Mouse (Mus musculus) lung, embryonic 14.5 days (tissue): ENCODE data around the gene Gmppb. TPM values are rescaled to one million over a fixed set of nuclear protein-coding genes. Genes with fewer than 3 reads are reported as not detected.
"Not testable (repeated sequence)": the region's sequence is repeated elsewhere in the genome, so short reads cannot be mapped to it uniquely, and the experiment has no call there.

ENCODE experiments used
- ATAC-seq: fragments of 200-750 bp; cut with Nextera tagmentation; 2 replicates; pipeline ENCODE4 v1.8.0; 2017; ENCODE audit warnings: mild to moderate bottlenecking, moderate TSS enrichment, moderate library complexity; ENCODE audit not compliant: insufficient read depth
- DNase-seq: peaks from one replicate; pipeline ENCODE4 v3.0.0-alpha.2; 2015
- H3K27ac ChIP-seq: fragments of 300-500 bp; sonication (generic); 2 replicates; pipeline ENCODE4 v1.5.1; 2014; ENCODE audit warnings: low read depth, mild to moderate bottlenecking, moderate library complexity
- H3K27me3 ChIP-seq: fragments of 300-500 bp; sonication (generic); 2 replicates; pipeline ENCODE4 v1.6.1; 2014; ENCODE audit warnings: low read length, control low read depth; ENCODE audit not compliant: insufficient read depth
- H3K36me3 ChIP-seq: fragments of 300-500 bp; sonication (generic); 2 replicates; pipeline ENCODE4 v1.6.1; 2014; ENCODE audit warnings: control low read depth; ENCODE audit not compliant: insufficient read depth
- H3K4me1 ChIP-seq: fragments of 300-500 bp; sonication (generic); 2 replicates; pipeline ENCODE4 v1.6.1; 2014; ENCODE audit warnings: antibody characterized with exemption, control low read depth; ENCODE audit not compliant: insufficient read depth
- H3K4me2 ChIP-seq: fragments of 300-500 bp; sonication (generic); 2 replicates; pipeline ENCODE4 v1.6.1; 2014; ENCODE audit warnings: mild to moderate bottlenecking
- H3K4me3 ChIP-seq: fragments of 300-500 bp; sonication (generic); 2 replicates; pipeline ENCODE4 v1.5.1; 2014; ENCODE audit warnings: low read depth, low read length
- H3K9ac ChIP-seq: fragments of 300-500 bp; sonication (generic); 2 replicates; pipeline ENCODE4 v1.6.1; 2014
- H3K9me3 ChIP-seq: fragments of 300-500 bp; sonication (generic); 2 replicates; pipeline ENCODE4 v1.6.1; 2016; ENCODE audit warnings: low read depth, low read length, control low read depth
- CTCF ChIP-seq: IDR thresholded peaks from 2 replicates; pipeline ENCODE4 v1.5.1; 2016; ENCODE audit warnings: antibody characterized with exemption, low read depth
- WGBS: fragments of 180-500 bp; shearing (Covaris S2); extraction: QIAGEN DNeasy Blood & Tissue Kit; methylation state at CpG from one replicate; pipeline ENCODE4 v1.1.7; 2014; 5-methylcytosine and 5-hydroxymethylcytosine counted together
- polyA plus RNA-seq: library from polyadenylated mRNA; unstranded; fragments of >200 nt; fragmentation: Nextera tagmentation; extraction: Ambion mirVana; gene quantifications from 2 replicates; pipeline ENCODE4 v1.2.1, GENCODE M21; 2014

Gene Gmppb
- 22.2 and 25.7 TPM in 2 replicates for polyA plus RNA-seq

DNA sequence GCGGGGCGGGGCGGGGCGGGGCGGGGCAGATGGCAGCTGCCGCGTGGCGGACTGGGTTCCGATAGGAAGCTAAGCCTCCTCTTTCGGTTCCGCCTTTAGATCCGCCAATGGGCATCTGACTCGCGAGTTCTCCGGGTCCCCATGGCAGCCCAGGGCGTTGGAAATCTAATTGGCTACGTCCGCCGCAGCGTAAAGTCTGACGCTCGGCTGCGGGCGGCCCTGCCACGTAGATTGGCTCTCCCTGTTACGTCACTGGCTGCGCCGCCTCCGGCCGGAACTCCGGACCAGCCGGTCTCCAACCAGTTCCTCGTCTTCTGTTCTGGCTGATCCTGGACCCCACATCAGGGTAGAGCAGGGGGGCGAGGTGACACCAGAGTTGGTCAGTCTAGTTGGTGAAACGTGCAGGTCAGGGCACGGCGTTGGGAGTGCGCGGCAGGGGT lies at the start of gene Gmppb:
Gmppb (plus strand) TSS at position 227 of the 440 bp plus-strand sequence.
- under 1% methylated on average over 34 of the region's 39 CpGs for WGBS
- peaks cover 56% of the 10 kb centered on the region for H3K36me3 ChIP-seq
- H3K4me2 ChIP-seq, result peak within 1 kb of the TSS; percentile 91
- no peaks in the 10 kb centered on the region for H3K9me3 ChIP-seq
- TF ChIP-seq CTCF, result no peak
- ATAC-seq, result peak; percentile 94
- DNase-seq, result peak; percentile 99
- H3K27ac ChIP-seq, result peak within 1 kb of the TSS; percentile 78
- peak within 1 kb of the TSS; percentile 75 for H3K9ac ChIP-seq
- H3K4me1 ChIP-seq, result peaks cover 7% of the 10 kb centered on the region; the same call in 1 of the 2 replicates
- peak within 1 kb of the TSS; percentile 78 for H3K4me3 ChIP-seq
- no peaks in the 10 kb centered on the region for H3K27me3 ChIP-seq

- Histone ChIP-seq H3K4me1 (peaks cover 10% of the 10 kb centered on the region), H3K36me3 (no peaks in the 10 kb centered on the region), H3K4me2 (peak within 1 kb of the TSS; percentile 97), H3K27me3 (no peaks in the 10 kb centered on the region), H3K9ac (peak within 1 kb of the TSS; percentile 95), H3K4me3 (peak within 1 kb of the TSS; percentile 99), H3K9me3 (no peaks in the 10 kb centered on the region), H3K27ac (peak within 1 kb of the TSS; percentile 93)
- under 1% methylated on average over 51 of the region's 51 CpGs for WGBS
- TF ChIP-seq CTCF, result no peak
- ATAC-seq, result peak; percentile 99
- peak; percentile 100 for DNase-seq
Observed at GRCm38 (mm10) chr9:108001922-108002770, 46.9 kb upstream of the Gmppb start, which contains the start of gene Ip6k1. Gene Ip6k1, plus strand, starts transcription at chr9:108002501.

DNA sequence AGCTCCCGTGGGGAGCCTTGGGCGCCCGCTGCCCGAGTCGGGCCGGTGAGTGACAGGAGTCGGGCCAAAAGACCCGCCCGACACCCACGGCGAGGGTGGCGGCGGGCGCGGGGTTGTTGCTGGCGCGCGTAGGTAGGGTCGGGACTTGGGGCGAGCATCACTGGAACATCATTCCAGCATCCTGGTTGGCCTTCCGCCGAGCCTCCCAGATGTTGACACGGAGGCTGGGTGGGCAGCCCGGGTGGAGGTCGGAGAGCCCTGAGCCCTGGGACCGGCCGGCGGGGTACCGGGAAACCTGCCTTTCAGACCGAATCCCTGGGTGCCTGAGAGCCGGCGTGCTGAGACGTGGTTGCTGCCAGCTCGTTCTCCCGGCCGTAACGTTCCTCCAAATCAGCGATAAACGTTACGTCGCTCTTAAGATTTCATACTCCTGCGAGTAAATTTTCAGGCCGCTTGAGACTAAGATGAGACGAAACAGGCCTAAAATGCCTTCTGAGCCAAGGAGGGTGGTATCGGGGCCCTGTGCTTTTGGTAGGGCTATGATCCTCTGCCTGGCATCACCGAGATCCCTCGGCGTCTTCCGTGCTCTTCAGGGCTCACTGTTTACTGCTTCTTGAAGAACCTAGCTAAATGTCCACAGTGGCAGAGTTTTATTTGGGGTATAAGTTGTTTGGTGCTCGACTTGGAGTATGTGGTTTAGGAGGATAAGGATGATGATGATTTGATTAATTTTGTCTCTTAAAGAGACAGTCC lies 46.1 kb upstream of the Gmppb start:
- Histone ChIP-seq H3K4me3 (peak overlapping the region; percentile 99), H3K4me2 (peak overlapping the region; percentile 93), H3K9ac (peak overlapping the region; percentile 95), H3K27me3 (no peaks in the 10 kb centered on the region), H3K27ac (peak overlapping the region; percentile 93), H3K4me1 (peaks cover 10% of the 10 kb centered on the region), H3K9me3 (no peaks in the 10 kb centered on the region), H3K36me3 (no peaks in the 10 kb centered on the region)
- DNase-seq, result peak; percentile 52
- under 1% methylated on average over 50 of the region's 50 CpGs for WGBS
- ATAC-seq, result no peak
- TF ChIP-seq CTCF, result no peak

DNA sequence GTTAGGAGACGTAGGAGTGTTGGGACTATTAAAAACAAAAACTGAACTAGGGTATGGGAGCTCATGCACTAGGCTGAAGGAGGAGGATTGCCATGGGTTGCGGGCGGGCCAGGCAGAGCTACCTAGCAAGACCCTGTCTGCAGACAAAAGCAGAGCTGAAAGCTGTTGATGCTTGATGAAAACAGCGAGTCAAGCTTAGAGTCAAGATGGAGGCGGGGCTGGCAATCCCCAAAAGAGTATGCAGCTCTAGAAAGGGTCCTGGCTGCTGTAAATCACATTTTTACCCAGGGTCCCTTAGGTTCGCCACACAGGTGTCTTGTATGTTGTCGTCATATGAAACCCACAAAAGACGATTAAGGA lies 45.5 kb upstream of the Gmppb start:
- H3K4me2 ChIP-seq, result peak overlapping the region; percentile 93
- H3K27me3 ChIP-seq, result no peaks in the 10 kb centered on the region
- no peak for TF ChIP-seq CTCF
- 10% methylated on average over 8 of the region's 8 CpGs for WGBS
- H3K36me3 ChIP-seq, result no peaks in the 10 kb centered on the region
- no peak for ATAC-seq
- H3K27ac ChIP-seq, result 0 out of 2 replicates have a peak overlapping the region, but pooled peaks have one; percentile 2
- peaks cover 10% of the 10 kb centered on the region for H3K4me1 ChIP-seq
- peak overlapping the region; percentile 95 for H3K9ac ChIP-seq
- H3K9me3 ChIP-seq, result no peaks in the 10 kb centered on the region
- peak overlapping the region; percentile 99 for H3K4me3 ChIP-seq
- peak; percentile 27 for DNase-seq

- ATAC-seq, result no peak
- no peak for DNase-seq
- Histone ChIP-seq H3K4me1 (peaks cover 8% of the 10 kb centered on the region), H3K27ac (no peak overlapping the region), H3K36me3 (peaks cover 5% of the 10 kb centered on the region; the same call in 1 of the 2 replicates), H3K27me3 (no peaks in the 10 kb centered on the region), H3K4me3 (no peak overlapping the region), H3K4me2 (no peak overlapping the region), H3K9ac (no peak overlapping the region), H3K9me3 (no peaks in the 10 kb centered on the region)
- 75% methylated on average over 5 of the region's 5 CpGs for WGBS
- TF ChIP-seq CTCF, result no peak
Observed at GRCm38 (mm10) chr9:108008041-108008440, 41.0 kb upstream of the Gmppb start.

DNA sequence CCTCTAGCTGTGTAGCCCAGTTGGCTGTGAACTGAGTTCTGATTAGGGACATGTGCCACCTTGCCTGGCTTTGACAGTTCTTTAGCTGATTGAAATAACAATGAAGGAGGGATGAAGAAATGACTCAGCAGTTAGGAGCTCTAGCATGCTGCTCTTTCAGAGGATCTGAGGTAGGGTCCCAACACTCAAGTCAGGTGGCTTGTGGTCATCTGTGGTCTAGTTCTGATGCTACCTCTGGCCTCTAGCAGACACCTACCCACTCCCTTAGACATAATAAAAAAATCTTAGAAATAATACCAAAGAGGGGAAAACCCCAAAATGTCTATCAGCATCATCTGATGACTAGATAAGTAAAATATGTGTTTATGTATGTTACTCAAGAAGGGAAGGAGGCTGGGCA lies 38.7 kb upstream of the Gmppb start:
- Histone ChIP-seq H3K9me3 (no peaks in the 10 kb centered on the region), H3K27me3 (no peaks in the 10 kb centered on the region), H3K36me3 (peaks cover 13% of the 10 kb centered on the region; the same call in 1 of the 2 replicates), H3K4me1 (no peaks in the 10 kb centered on the region), H3K4me3 (no peak overlapping the region), H3K4me2 (no peak overlapping the region), H3K27ac (no peak overlapping the region), H3K9ac (no peak overlapping the region)
- no peak for TF ChIP-seq CTCF
- no peak for DNase-seq
- no peak for ATAC-seq

DNA sequence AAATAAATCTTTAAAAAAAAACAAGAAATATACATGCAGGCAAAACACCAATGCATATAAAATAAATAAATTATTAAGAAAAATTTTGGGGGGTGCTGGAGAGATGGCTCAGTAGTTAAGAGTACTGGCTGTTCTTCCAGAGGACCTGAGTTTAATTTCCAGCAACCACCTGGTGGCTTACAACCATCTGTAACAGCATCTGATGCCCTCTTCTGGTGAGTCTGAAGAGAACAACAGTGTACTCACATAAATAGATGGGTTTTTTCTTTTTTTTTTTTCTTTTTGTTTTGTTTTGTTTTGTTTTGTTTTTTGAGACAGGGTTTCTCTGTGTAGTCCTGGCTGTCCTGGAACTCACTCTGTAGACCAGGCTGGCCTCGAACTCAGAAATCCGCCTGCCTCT lies 35.5 kb upstream of the Gmppb start:
- not testable (repeated sequence) for ATAC-seq, H3K4me1 ChIP-seq, H3K4me3 ChIP-seq, DNase-seq, H3K27ac ChIP-seq, H3K27me3 ChIP-seq, H3K9me3 ChIP-seq, H3K9ac ChIP-seq, H3K4me2 ChIP-seq
- H3K36me3 ChIP-seq, result peaks cover 17% of the 10 kb centered on the region; the same call in 1 of the 2 replicates
- 92% methylated on average over 2 of the region's 2 CpGs for WGBS
- TF ChIP-seq CTCF, result peak; percentile 21
